Mouse (Mus musculus) small intestine, adult 2 months (tissue): ENCODE results near the gene Copb1.

ENCODE experiments used
- CTCF ChIP-seq: fragments of 200-500 bp; IDR thresholded peaks from 2 replicates; pipeline ENCODE4 v1.5.1; 2012; ENCODE audit warnings: low read depth, mild to moderate bottlenecking, control low read depth, inconsistent platforms, low read length, moderate library complexity, mixed read lengths; ENCODE audit not compliant: insufficient replicate concordance, insufficient read length; ENCODE audit errors: extremely low read depth
- POLR2A ChIP-seq: fragments of 200-500 bp; IDR thresholded peaks from 2 replicates; pipeline ENCODE4 v1.6.1; 2012; ENCODE audit warnings: low read depth, mild to moderate bottlenecking, control low read depth, inconsistent platforms, low read length, moderate library complexity

DNA sequence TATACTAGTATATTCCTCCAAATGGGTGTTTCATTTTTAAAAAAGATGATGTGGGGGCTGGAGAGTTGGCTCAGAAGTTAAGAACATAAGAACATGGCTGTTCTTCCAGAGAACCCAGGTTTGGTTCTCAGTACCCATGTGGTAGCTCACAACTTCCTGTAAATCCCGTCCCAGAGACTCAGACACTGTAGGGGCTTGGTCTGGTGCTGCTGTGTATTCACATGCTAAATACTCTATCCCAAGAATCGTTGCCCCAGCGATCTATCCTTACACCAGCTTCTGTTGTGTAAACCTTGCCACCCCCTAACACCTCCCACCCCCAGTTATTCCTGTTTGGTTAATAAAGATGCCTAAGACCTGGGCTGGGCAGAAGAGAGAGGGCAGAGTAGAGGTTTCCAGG, 61.9 kb downstream of the Copb1 start:
- TF ChIP-seq CTCF (no peak), POLR2A (no peak)
